Mouse (Mus musculus): ENCODE data around the gene Dok7.

Dok7 gene

GRCm38 (mm10) chr5:35118418-35118817, 61.9 kb downstream of the Dok7 start:
- no peak for DNase-seq (ENCODE audit: low spot score)

- DNase-seq (ENCODE audit: low spot score), result no peak
Observed at GRCm38 (mm10) chr5:35120024-35120423, 63.5 kb downstream of the Dok7 start.

GRCm38 (mm10) chr5:35129208-35129607, 72.6 kb downstream of the Dok7 start:
- peak; percentile 77 for DNase-seq (ENCODE audit: low spot score)

GRCm38 (mm10) chr5:35129767-35130191, 73.2 kb downstream of the Dok7 start:
- DNase-seq (ENCODE audit: low spot score), result no peak

- no peak for DNase-seq (ENCODE audit: low spot score)
Observed at GRCm38 (mm10) chr5:35131237-35131636, 74.7 kb downstream of the Dok7 start.

GRCm38 (mm10) chr5:35131773-35132172, 75.2 kb downstream of the Dok7 start:
- peak; percentile 91 for DNase-seq (ENCODE audit: low spot score)

- no peak for DNase-seq (ENCODE audit: low spot score)
Observed at GRCm38 (mm10) chr5:35132278-35132980, 75.9 kb downstream of the Dok7 start.

- no peak for DNase-seq (ENCODE audit: low spot score)
Observed at GRCm38 (mm10) chr5:35133468-35133867, 76.9 kb downstream of the Dok7 start.

GRCm38 (mm10) chr5:35134286-35134685, 77.7 kb downstream of the Dok7 start:
- no peak for DNase-seq (ENCODE audit: low spot score)

- no peak for DNase-seq (ENCODE audit: low spot score)
Observed at GRCm38 (mm10) chr5:35135903-35136302, 79.3 kb downstream of the Dok7 start.

Data from layer of hippocampus, adult 11-12 months (tissue).